Mouse (Mus musculus) adrenal gland, postnatal 14 days (tissue): ENCODE measurements around the gene Plcb2. TPM values are rescaled to one million over a fixed set of nuclear protein-coding genes. Genes with fewer than 3 reads are reported as not detected.

ENCODE experiments used
- DNase-seq: peaks from one replicate; pipeline ENCODE4 v3.0.0; 2021; ENCODE audit warnings: mixed read lengths
- total RNA-seq: library from RNA; stranded (reverse); gene quantifications from 2 replicates; pipeline ENCODE4 v1.2.3, GENCODE M21; 2021

The Plcb2 gene
- total RNA-seq, 1 experiment from 2014 or later: 1.1 TPM

DNA sequence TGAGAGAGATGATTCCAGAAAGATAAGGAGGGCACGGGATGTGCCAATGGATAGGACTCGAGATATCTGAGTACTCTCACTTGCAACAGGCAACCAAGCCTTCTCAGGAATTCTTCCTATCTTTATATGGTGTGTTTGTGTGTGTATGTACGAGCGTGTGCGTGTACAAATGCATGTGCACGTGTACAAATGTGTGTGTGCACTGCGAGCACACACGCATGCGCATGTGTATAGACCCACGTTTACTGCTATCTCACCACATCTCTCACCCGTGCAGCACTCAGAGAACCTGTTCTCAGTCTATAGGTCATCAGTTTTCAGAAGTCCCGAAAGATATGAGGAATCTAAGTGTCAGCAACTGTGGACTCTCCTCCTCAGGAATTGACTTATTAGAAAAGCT is 68.7 kb downstream of the Plcb2 start:
- DNase-seq: no peak

DNA sequence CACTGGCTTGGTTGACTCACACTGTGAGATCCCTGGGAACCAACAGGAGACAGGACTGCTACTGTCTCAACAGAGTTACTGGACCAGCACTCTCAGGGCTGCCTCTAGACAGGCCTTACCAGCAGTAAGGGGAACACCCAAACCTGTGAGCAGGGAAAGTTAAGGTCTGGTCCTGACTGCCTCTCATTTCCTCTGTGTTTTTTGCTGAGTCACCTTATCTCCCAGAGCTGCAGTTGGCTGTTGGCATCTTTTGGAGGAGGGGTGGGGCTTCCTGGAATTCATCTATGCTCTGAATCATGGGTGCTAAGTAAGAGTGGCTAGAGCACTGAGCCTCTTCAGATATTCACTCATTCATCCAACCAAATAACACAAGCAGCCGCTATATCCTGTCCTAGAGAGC is 69.2 kb downstream of the Plcb2 start:
- peak; percentile 68 for DNase-seq

DNA sequence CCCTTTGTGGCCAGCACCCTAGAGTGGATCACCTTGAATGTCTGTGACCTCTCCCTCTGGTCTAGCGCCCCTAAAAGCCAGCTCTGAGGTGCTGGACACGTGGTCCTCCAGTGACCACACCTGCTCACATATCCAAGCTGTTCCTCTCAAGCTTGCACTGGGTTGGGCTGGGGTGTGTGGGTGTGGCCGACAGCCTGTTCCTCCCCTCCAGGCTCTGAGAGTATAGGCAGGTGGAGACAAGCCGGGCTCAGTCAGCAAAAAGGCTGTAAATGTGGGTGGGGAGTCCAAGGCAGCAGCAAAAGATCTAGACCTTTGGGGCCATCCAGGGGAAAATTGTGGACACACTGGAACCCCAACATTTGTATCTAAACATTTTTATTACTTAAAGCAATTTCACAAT is 69.8 kb downstream of the Plcb2 start:
- no peak for DNase-seq

Other genes with a start within 250 kb of the Plcb2 start
- 140 and 142 TPM in 2 replicates for gene Srp14, start 248.7 kb downstream of the Plcb2 start, total RNA-seq
- 14.4 and 26.8 TPM in 2 replicates for gene Bmf, start 178.8 kb downstream of the Plcb2 start, total RNA-seq
- 19.5 and 21.4 TPM in 2 replicates for gene Bub1b, start 130.2 kb downstream of the Plcb2 start, total RNA-seq
- gene Pak6, start 65.1 kb downstream of the Plcb2 start, total RNA-seq: 10.5 and 12.7 TPM in 2 replicates
- 0.15 and 0.30 TPM in 2 replicates for gene Ankrd63, start 24.5 kb downstream of the Plcb2 start, total RNA-seq
- gene Inafm2, start 17.3 kb upstream of the Plcb2 start, total RNA-seq: 28.8 and 30.0 TPM in 2 replicates
- gene Ccdc9b, start 34.2 kb upstream of the Plcb2 start, total RNA-seq: 4.2 and 4.8 TPM in 2 replicates
- gene Phgr1, start 44.3 kb upstream of the Plcb2 start, total RNA-seq: not detected in 2 replicates
- gene Disp2, start 51.3 kb upstream of the Plcb2 start, total RNA-seq: 26.3 and 28.1 TPM in 2 replicates
- 17.8 and 17.9 TPM in 2 replicates for gene Knstrn, start 85.6 kb upstream of the Plcb2 start, total RNA-seq
- 173 and 197 TPM in 2 replicates for gene Ivd, start 133.5 kb upstream of the Plcb2 start, total RNA-seq
- 32.3 and 33.7 TPM in 2 replicates for gene Bahd1, start 171.9 kb upstream of the Plcb2 start, total RNA-seq
- gene Chst14, start 198.1 kb upstream of the Plcb2 start, total RNA-seq: 10.1 and 13.3 TPM in 2 replicates